Mouse (Mus musculus) gastrocnemius, postnatal 36 days (tissue): Measurements from ENCODE around the gene Esp4. TPM values are rescaled to one million over a fixed set of nuclear protein-coding genes. Genes with fewer than 3 reads are reported as not detected.
"Not testable (repeated sequence)": the region's sequence is repeated elsewhere in the genome, so short reads cannot be mapped to it uniquely, and the experiment has no call there.

Experiments used
- DNase-seq, 2 experiments: peaks; one replicate each; pipeline ENCODE4 v3.0.0; 2022
- intact Hi-C: fragments of 180-260 bp; cut with DNase I; formaldehyde crosslinking; loops from one replicate; pipeline ENCODE4 v1.15.1; 2025
- long read RNA-seq, 2 experiments: library from polyadenylated mRNA; stranded (forward); transcript quantifications; one replicate each; pipeline ENCODE4 v2.0.0; 2021
- total RNA-seq, 2 experiments: library from RNA; stranded (reverse); gene quantifications; 2 replicates each; pipeline ENCODE4 v1.2.3; 2021

The Esp4 gene
- not detected for total RNA-seq
- long read RNA-seq, experiment 1 = 0 reads
- long read RNA-seq, experiment 2 = 0 reads

DNA sequence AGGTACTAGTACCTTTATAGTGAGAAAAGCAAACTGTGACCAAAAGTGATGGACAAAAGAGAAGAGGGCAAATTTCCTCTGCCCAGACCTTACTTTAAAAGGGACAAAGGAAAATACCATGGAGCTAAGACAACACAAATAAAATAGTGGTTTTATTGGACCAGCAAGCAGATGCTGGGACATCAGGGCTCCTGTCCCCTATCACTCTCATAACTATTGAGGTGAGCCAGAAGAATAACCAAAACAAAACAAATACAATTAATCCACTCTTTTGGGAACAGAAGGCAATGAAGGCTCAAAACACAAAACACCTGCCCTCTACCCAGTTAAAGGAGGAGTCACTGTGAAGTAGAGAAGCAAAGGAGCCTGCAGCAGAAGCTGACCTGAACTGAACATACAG, at the start of gene Esp4:
Gene Esp4 (plus strand): TSS at position 301 of the 400 bp plus-strand sequence.
- intact Hi-C loops = no loop called here
- no peak for DNase-seq

DNA sequence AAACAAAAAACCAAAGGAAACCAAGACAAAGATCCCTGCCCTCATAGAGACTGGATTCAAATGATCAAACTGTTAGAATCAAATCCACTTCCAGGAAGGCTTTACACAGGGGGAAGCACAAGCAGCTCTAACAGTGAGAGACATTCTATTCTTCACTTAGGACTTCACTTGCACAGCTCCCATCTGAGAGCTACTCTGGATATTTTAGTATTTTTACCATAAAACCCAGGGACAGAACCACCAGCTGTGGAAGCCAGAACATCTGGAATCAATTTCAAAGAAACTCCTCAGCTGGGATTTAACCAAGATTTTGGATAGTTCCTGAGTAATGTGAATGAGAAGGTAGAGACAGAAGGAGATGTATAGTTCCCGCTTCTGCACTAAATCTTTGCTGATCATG, 44.9 kb upstream of the Esp4 start:
- intact Hi-C loops = no loop called here
- no peak for DNase-seq

DNA sequence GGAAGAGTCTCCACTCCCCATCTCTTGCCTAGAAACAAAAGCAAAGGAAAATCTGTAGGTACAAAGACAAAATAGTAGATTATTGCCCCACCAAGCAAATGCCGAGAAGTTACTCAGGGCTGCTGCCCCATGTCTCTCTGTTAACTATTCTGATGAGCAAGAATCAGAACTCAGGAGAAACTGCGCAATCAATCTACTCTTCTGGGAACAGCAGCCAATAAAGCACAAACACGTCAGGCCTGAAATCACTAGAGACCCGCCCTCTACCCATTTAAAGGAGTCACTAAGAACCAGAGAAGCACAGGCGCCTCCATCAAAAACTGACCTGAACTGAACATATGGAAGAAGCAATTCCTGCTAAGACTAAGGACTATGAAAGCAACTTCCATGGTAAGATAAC, 37.2 kb upstream of the Esp4 start, which contains the start of gene Esp6:
Gene Esp6 (plus strand): TSS at position 301 of the 400 bp plus-strand sequence.
- intact Hi-C loops = no loop called here
- DNase-seq = no peak

DNA sequence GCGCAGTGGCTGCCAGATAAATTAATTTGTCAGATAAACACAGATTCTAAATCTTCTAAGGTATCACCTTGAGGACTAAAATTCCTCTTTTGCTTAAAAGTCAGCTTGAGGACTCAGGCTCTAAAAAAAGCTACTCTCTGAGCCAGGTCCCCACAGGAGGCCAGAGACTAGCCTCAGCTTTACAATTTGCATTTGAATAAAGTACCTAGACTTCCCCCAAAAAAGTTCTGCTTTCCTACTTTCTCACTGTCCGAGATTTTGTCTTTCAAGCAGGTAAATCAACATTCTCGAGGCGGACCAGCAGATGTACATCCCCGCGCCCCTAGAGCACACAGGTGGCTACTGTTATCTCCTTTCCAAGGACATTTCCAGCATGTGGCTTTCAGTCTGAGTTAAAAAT, 14.5 kb upstream of the Esp4 start:
- DNase-seq, intact Hi-C loops: not testable (repeated sequence)

DNA sequence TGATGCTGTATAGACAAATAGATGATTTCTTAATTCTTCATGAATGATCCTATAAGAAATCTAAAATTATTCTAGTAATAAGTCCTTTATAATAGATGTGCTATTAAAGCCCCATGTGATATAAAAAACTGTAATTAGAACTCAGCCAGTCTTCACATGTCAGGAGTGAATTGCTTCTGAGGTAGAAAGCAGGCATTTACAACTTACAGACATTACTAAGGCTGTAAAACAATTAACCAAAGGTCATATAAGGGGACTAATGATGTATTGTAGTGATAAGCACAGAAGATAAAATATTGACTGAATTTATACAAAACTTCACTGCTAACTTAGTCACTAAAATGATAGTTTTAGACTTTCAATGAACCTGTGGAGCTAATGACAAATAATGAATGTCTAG, 7.1 kb upstream of the Esp4 start:
- no peak for DNase-seq
- intact Hi-C loops = no loop called here

DNA sequence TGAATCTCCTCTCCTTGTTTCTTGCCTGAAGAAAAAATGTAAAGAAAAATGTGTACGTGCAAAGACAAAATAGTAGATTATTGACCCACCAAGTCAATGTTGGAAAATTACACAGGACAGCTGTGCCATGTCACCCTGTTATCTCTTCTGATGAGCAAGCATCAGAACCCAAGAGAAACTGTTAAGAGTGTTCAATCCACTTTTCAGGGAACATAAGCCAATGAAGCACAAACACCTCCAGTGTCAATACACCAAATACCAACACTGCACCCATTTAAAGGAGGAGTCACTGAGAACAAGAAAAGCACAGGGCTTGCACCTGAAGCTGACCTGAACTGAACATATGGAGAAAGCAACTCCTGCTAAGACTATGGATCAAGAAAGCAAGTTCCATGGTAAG, 33.4 kb downstream of the Esp4 start, which contains the start of gene Esp3:
Gene Esp3 (plus strand): TSS at position 301 of the 400 bp plus-strand sequence.
- intact Hi-C loops, DNase-seq: not testable (repeated sequence)

Other genes with a start within 250 kb of the Esp4 start
- not detected for gene Esp8, start 78.6 kb upstream of the Esp4 start, total RNA-seq
- gene Esp6, start 37.1 kb upstream of the Esp4 start, total RNA-seq = not detected
- not detected for gene Esp3, start 33.5 kb downstream of the Esp4 start, total RNA-seq
- not detected for gene Esp1, start 128.5 kb downstream of the Esp4 start, total RNA-seq
- gene Crisp2, start 208.4 kb downstream of the Esp4 start, total RNA-seq = not detected
- not detected for gene Rhag, start 212.5 kb downstream of the Esp4 start, total RNA-seq